Mouse (Mus musculus): ENCODE data around the gene Cul1.

Gene Cul1

GRCm38 (mm10) chr6:47472444-47472843 lies 19.2 kb downstream of the Cul1 start:
- DNase-seq (ENCODE audit: low spot score in 2 of 2): no peak

GRCm38 (mm10) chr6:47482027-47482426 lies 28.8 kb downstream of the Cul1 start:
- DNase-seq (ENCODE audit: low spot score in 2 of 2): no peak

- DNase-seq (ENCODE audit: low spot score in 2 of 2): no peak
These were observed 41.4 kb downstream of the Cul1 start for GRCm38 (mm10) chr6:47494562-47494961.

- DNase-seq (ENCODE audit: low spot score in 2 of 2): no peak
These were observed 66.8 kb downstream of the Cul1 start for GRCm38 (mm10) chr6:47520030-47520429.

GRCm38 (mm10) chr6:47522431-47522830 lies 69.2 kb downstream of the Cul1 start:
- no peak for DNase-seq (ENCODE audit: low spot score in 2 of 2)

GRCm38 (mm10) chr6:47525041-47525440 lies 71.8 kb downstream of the Cul1 start:
- no peak for DNase-seq (ENCODE audit: low spot score in 2 of 2)

GRCm38 (mm10) chr6:47526446-47526845 lies 73.2 kb downstream of the Cul1 start:
- no peak for DNase-seq (ENCODE audit: low spot score in 2 of 2)

GRCm38 (mm10) chr6:47527129-47527528 lies 73.9 kb downstream of the Cul1 start:
- DNase-seq (ENCODE audit: low spot score in 2 of 2): no peak

- no peak for DNase-seq (ENCODE audit: low spot score in 2 of 2)
These were observed 74.5 kb downstream of the Cul1 start for GRCm38 (mm10) chr6:47527655-47528054.

- DNase-seq (ENCODE audit: low spot score in 2 of 2): no peak
These were observed 79.3 kb downstream of the Cul1 start for GRCm38 (mm10) chr6:47532547-47532946.

- no peak for DNase-seq (ENCODE audit: low spot score in 2 of 2)
These were observed 82.1 kb downstream of the Cul1 start for GRCm38 (mm10) chr6:47535333-47535732.

GRCm38 (mm10) chr6:47552280-47552679 lies 99.1 kb downstream of the Cul1 start:
- no peak for DNase-seq (ENCODE audit: low spot score in 2 of 2)

- no peak for DNase-seq (ENCODE audit: low spot score in 2 of 2)
These were observed 106.1 kb downstream of the Cul1 start for GRCm38 (mm10) chr6:47559287-47559686.

- DNase-seq (ENCODE audit: low spot score in 2 of 2): no peak
These were observed 107.2 kb downstream of the Cul1 start for GRCm38 (mm10) chr6:47560407-47560806.

- no peak for DNase-seq (ENCODE audit: low spot score in 2 of 2)
These were observed 107.6 kb downstream of the Cul1 start for GRCm38 (mm10) chr6:47560846-47561245.

- no peak for DNase-seq (ENCODE audit: low spot score in 2 of 2)
These were observed 108.2 kb downstream of the Cul1 start for GRCm38 (mm10) chr6:47561426-47561825.

GRCm38 (mm10) chr6:47565326-47566035 lies 112.3 kb downstream of the Cul1 start:
- no peak for DNase-seq (ENCODE audit: low spot score in 2 of 2)

GRCm38 (mm10) chr6:47572887-47573286 lies 119.7 kb downstream of the Cul1 start:
- DNase-seq (ENCODE audit: low spot score in 2 of 2): no peak

Measured in cerebellum, postnatal 4 days (tissue).